Mouse (Mus musculus) kidney, embryonic 16.5 days (tissue): Measurements from ENCODE around the gene Tst. TPM values are rescaled to one million over a fixed set of nuclear protein-coding genes. Genes with fewer than 3 reads are reported as not detected.

Experiments
- ATAC-seq: fragments of 200-750 bp; cut with Nextera tagmentation; 2 replicates; pipeline ENCODE4 v1.8.0; 2017; ENCODE audit warnings: moderate TSS enrichment; ENCODE audit not compliant: low FRiP score, low TSS enrichment
- H3K27ac ChIP-seq: fragments of 300-500 bp; sonication (generic); 2 replicates; pipeline ENCODE4 v1.5.1; 2014; ENCODE audit warnings: low read length
- H3K27me3 ChIP-seq: fragments of 300-500 bp; sonication (generic); 2 replicates; pipeline ENCODE4 v1.6.1; 2014; ENCODE audit warnings: low read length, control low read depth, mixed read lengths; ENCODE audit not compliant: insufficient read depth
- H3K36me3 ChIP-seq: fragments of 300-500 bp; sonication (generic); 2 replicates; pipeline ENCODE4 v1.6.1; 2014; ENCODE audit warnings: low read length, control low read depth, mixed read lengths; ENCODE audit not compliant: insufficient read depth
- H3K4me1 ChIP-seq: fragments of 300-500 bp; sonication (generic); 2 replicates; pipeline ENCODE4 v1.6.1; 2014; ENCODE audit warnings: low read length, control low read depth, mixed read lengths; ENCODE audit not compliant: insufficient read depth
- H3K4me2 ChIP-seq: fragments of 300-500 bp; sonication (generic); replicated peaks from 2 replicates; pipeline ENCODE4 v1.6.1; 2014; ENCODE audit warnings: low read depth, low read length
- H3K4me3 ChIP-seq: fragments of 300-500 bp; sonication (generic); 2 replicates; pipeline ENCODE4 v1.5.1; 2014; ENCODE audit warnings: mild to moderate bottlenecking, low read length
- H3K9ac ChIP-seq: fragments of 300-500 bp; sonication (generic); replicated peaks from 2 replicates; pipeline ENCODE4 v1.6.1; 2014; ENCODE audit warnings: low read length
- H3K9me3 ChIP-seq: fragments of 300-500 bp; sonication (generic); 2 replicates; pipeline ENCODE4 v1.6.1; 2016; ENCODE audit warnings: low read length, control low read depth
- WGBS: fragments of 180-500 bp; shearing (Covaris S2); extraction: QIAGEN DNeasy Blood & Tissue Kit; methylation state at CpG from one replicate; pipeline ENCODE4 v1.1.7; 2014; 5-methylcytosine and 5-hydroxymethylcytosine counted together
- polyA plus RNA-seq: library from polyadenylated mRNA; unstranded; fragments of >200 nt; fragmentation: Nextera tagmentation; extraction: Ambion mirVana; gene quantifications from 2 replicates; pipeline ENCODE4 v1.2.1, GENCODE M21; 2015

Gene Tst
- polyA plus RNA-seq, 1 experiment from 2014 or later: 76.4 TPM

GRCm38 (mm10) chr15:78431541-78432121 is 25.9 kb upstream of the Tst start:
- H3K4me2 ChIP-seq: no peak overlapping the region
- WGBS: 65% methylated on average over 7 of the region's 7 CpGs

GRCm38 (mm10) chr15:78430874-78431273 is 25.2 kb upstream of the Tst start:
- 86% methylated on average over 10 of the region's 10 CpGs for WGBS
- no peak overlapping the region for H3K4me2 ChIP-seq
- H3K4me1 ChIP-seq: peaks cover 35% of the 10 kb centered on the region
- ATAC-seq: no peak
- H3K27me3 ChIP-seq: no peaks in the 10 kb centered on the region
- no peak overlapping the region for H3K9ac ChIP-seq
- no peak overlapping the region for H3K4me3 ChIP-seq
- peaks cover 9% of the 10 kb centered on the region; the same call in 1 of the 2 replicates for H3K36me3 ChIP-seq
- H3K27ac ChIP-seq: no peak overlapping the region; the same call in 1 of the 2 replicates
- H3K9me3 ChIP-seq: no peaks in the 10 kb centered on the region

More at GRCm38 (mm10) chr15:78431541-78432121, 25.9 kb upstream of the Tst start:
- Histone ChIP-seq H3K36me3 (peaks cover 11% of the 10 kb centered on the region; the same call in 1 of the 2 replicates), H3K4me3 (no peak overlapping the region), H3K27me3 (no peaks in the 10 kb centered on the region), H3K9me3 (no peaks in the 10 kb centered on the region), H3K27ac (peak overlapping the region; percentile 43), H3K9ac (0 out of 2 replicates have a peak overlapping the region, but pooled peaks have one; percentile 34), H3K4me1 (peaks cover 42% of the 10 kb centered on the region)
- ATAC-seq: no peak

- Histone ChIP-seq H3K4me2 (peak overlapping the region; percentile 83), H3K27me3 (no peaks in the 10 kb centered on the region), H3K4me3 (peak overlapping the region; percentile 82; the same call in 1 of the 2 replicates), H3K4me1 (peaks cover 28% of the 10 kb centered on the region), H3K36me3 (peaks cover 6% of the 10 kb centered on the region; the same call in 1 of the 2 replicates), H3K27ac (peak overlapping the region; percentile 77), H3K9ac (peak overlapping the region; percentile 20; the same call in 1 of the 2 replicates), H3K9me3 (no peaks in the 10 kb centered on the region)
- ATAC-seq: no peak
- 58% methylated on average over 13 of the region's 13 CpGs for WGBS
Observed at GRCm38 (mm10) chr15:78429871-78430622, 24.3 kb upstream of the Tst start.

GRCm38 (mm10) chr15:78429139-78429459 is 23.4 kb upstream of the Tst start:
- Histone ChIP-seq H3K4me2 (peak overlapping the region; percentile 83), H3K9me3 (no peaks in the 10 kb centered on the region), H3K27me3 (no peaks in the 10 kb centered on the region), H3K9ac (peak overlapping the region; percentile 76), H3K36me3 (peaks cover 5% of the 10 kb centered on the region; the same call in 1 of the 2 replicates), H3K27ac (peak overlapping the region; percentile 77), H3K4me1 (peaks cover 28% of the 10 kb centered on the region), H3K4me3 (peak overlapping the region; percentile 82)
- no peak; the same call in 1 of the 2 replicates for ATAC-seq
- 9% methylated on average over 3 of the region's 3 CpGs for WGBS

- H3K27ac ChIP-seq: peak within 1 kb of the TSS; percentile 77
- ATAC-seq: peak; percentile 87
- 0 out of 2 replicates have a peak, but pooled peaks cover 2% of the 10 kb centered on the region for H3K36me3 ChIP-seq
- H3K4me2 ChIP-seq: peak within 1 kb of the TSS; percentile 83
- peaks cover 28% of the 10 kb centered on the region for H3K4me1 ChIP-seq
- H3K27me3 ChIP-seq: no peaks in the 10 kb centered on the region
- peak within 1 kb of the TSS; percentile 82 for H3K4me3 ChIP-seq
- H3K9me3 ChIP-seq: no peaks in the 10 kb centered on the region
- H3K9ac ChIP-seq: peak within 1 kb of the TSS; percentile 76
- WGBS: under 1% methylated on average over 50 of the region's 52 CpGs
Observed at GRCm38 (mm10) chr15:78428391-78429138, 22.9 kb upstream of the Tst start, which contains the start of gene Kctd17. Gene Kctd17 (plus strand): TSS chr15:78428564.

GRCm38 (mm10) chr15:78425230-78425629 is 19.5 kb upstream of the Tst start:
- 74% methylated on average over 4 of the region's 4 CpGs for WGBS
- Histone ChIP-seq H3K27ac (no peak overlapping the region), H3K4me1 (peaks cover 18% of the 10 kb centered on the region), H3K4me2 (no peak overlapping the region), H3K9ac (no peak overlapping the region), H3K4me3 (no peak overlapping the region), H3K27me3 (no peaks in the 10 kb centered on the region), H3K9me3 (no peaks in the 10 kb centered on the region), H3K36me3 (no peaks in the 10 kb centered on the region)
- ATAC-seq: no peak

- Histone ChIP-seq H3K4me3 (no peak overlapping the region), H3K27me3 (no peaks in the 10 kb centered on the region), H3K4me2 (no peak overlapping the region), H3K9me3 (no peaks in the 10 kb centered on the region), H3K36me3 (no peaks in the 10 kb centered on the region), H3K4me1 (peaks cover 11% of the 10 kb centered on the region), H3K27ac (no peak overlapping the region), H3K9ac (no peak overlapping the region)
- 18% methylated on average over 11 of the region's 11 CpGs for WGBS
- ATAC-seq: no peak
Observed at GRCm38 (mm10) chr15:78424507-78424906, 18.8 kb upstream of the Tst start.

GRCm38 (mm10) chr15:78422046-78422956 is 16.6 kb upstream of the Tst start:
- Histone ChIP-seq H3K4me3 (no peak overlapping the region), H3K4me2 (no peak overlapping the region; the same call in 1 of the 2 replicates), H3K9ac (no peak overlapping the region), H3K4me1 (no peaks in the 10 kb centered on the region; the same call in 1 of the 2 replicates), H3K9me3 (no peaks in the 10 kb centered on the region), H3K27ac (no peak overlapping the region), H3K27me3 (no peaks in the 10 kb centered on the region), H3K36me3 (no peaks in the 10 kb centered on the region)
- 15% methylated on average over 16 of the region's 16 CpGs for WGBS
- peak; percentile 84 for ATAC-seq

- 77% methylated on average over 13 of the region's 13 CpGs for WGBS
- H3K27ac ChIP-seq: no peak overlapping the region
- no peak for ATAC-seq
- no peaks in the 10 kb centered on the region for H3K27me3 ChIP-seq
- no peak overlapping the region for H3K4me2 ChIP-seq
- H3K9me3 ChIP-seq: no peaks in the 10 kb centered on the region
- H3K9ac ChIP-seq: no peak overlapping the region
- H3K36me3 ChIP-seq: no peaks in the 10 kb centered on the region
- H3K4me1 ChIP-seq: peaks cover 12% of the 10 kb centered on the region
- no peak overlapping the region for H3K4me3 ChIP-seq
Observed at GRCm38 (mm10) chr15:78420395-78420794, 14.7 kb upstream of the Tst start.
